Mouse (Mus musculus): Measurements from ENCODE around the gene Serpine3. TPM values are rescaled to one million over a fixed set of nuclear protein-coding genes. Genes with fewer than 3 reads are reported as not detected.
A peak's percentile ranks its signal among the peaks of the same experiment; 100 is the strongest.
"Not testable (repeated sequence)": the region's sequence is repeated elsewhere in the genome, so short reads cannot be mapped to it uniquely, and the experiment has no call there.

Gene Serpine3
- total RNA-seq (2021): under 1 TPM in 1 of 2 experiments, not detected in 1; 0.25 TPM

DNA sequence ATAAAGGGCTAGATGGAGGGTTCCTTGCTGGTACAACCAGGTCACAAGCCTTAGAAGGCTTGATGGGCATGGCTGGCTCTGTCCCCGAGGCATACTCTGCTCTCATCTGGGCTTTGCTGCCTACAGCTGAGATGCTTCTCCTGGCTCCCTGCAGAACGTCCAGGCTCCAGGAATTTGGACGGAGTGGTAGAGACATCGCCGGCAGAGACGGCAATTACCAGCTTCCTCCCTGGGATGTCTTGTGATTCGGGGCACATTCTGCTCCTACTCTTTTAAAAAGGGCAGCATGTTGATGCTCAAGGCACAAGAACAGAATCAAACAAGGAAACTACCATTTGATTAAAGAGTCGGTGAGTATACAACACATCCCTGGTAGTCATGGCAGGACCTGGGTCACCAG lies at the start of gene Serpine3:
Gene Serpine3 (plus strand): TSS at position 301 of the 400 bp plus-strand sequence.
- no peak for DNase-seq

DNA sequence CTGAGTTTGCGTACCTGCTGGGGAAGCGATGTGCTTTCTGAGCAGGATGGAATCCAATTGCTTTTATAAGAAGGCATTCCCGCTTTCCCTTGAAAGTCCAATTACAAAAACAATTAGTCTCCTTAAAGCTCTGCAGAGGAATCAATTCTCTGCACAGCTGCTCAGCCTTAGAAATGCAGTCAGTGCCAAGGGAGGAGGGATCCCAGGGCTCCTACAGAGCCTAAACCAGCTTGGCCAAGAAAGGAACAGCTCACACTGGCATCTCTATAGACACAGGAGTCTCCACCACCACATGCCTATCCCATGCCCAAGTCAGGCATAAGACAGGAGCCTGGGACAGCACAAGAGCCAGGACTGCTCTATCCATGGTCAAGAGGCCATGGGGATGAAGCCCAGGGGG lies 41.1 kb upstream of the Serpine3 start:
- DNase-seq: no peak

DNA sequence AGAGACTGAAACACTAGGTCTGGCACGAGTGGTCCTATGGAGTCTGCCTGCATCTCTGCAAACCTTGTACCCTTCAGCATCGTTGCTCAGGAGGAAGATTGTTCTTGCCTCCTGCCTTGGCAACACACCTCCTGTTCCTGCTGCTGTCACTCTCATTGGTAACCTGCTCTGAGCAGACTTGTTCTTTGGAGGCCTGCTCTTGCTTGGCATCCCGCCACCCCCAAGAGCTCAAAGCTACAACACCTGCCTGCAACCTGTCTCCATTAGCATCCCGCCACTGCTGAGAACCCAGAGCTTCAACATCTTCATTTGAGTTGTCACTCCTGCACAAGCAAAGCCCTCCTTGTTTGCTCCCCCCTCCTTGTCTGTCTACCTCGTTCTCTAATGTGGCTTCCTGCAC lies 35.5 kb upstream of the Serpine3 start:
- DNase-seq: no peak

DNA sequence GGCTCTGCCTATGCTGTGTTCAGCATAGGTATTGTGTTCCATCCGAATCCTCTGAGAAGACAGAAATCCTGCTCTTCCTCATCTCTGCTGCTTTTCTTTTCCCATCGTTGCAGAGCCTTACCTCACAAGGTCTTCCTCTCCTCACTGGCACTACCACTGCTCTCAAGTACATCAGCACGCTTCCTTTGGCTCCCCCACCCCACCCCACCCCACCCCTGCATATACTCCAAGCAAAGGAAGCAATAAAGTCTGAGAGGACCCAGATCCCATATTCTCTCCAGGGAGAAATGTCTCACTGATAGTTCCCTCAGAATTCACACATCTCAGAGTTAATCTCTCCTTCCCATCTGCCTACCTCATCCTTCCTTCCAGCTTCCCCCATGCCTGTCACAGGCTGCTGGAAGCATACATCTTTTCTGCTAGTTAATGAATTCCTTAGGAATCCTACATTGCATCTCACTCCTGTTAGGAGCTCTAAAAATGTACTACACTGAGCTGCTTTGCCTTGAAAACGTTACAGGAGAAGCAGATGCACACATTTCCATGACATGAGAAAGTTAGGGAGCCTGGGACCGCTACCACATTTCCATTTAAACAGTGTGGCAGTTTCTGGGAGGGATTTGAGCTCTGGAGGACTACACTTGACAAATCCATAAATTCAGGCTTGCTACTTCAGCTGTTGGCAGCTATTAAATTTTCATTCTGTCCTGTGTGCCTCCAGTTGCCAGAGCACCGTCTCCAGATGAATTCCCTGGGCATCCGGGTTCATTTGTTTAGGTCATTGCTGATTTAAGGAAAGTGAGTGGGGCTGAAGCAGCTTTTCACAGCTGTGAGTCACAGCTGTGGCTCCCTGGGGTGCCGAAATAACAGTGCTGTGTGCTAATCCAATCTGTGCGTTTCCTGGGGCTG lies 25.8 kb upstream of the Serpine3 start:
- DNase-seq: peak in 1 of 2 experiments; percentile 7

DNA sequence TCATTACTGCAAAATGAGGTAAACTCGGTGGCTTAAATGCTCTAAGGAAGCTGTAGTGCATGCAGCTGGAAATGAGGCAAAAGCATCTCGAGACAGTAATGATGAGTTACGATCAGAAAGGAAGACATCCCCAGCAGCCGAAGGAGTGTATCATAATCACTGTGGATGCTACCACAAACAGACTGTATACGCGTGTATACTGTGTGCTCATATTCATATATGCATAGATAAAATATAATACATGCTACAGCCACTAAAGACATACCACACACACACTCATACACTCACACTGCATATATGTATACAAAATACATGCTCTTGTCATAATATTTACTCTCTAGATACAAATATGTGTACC lies 25.1 kb upstream of the Serpine3 start:
- DNase-seq: no peak

DNA sequence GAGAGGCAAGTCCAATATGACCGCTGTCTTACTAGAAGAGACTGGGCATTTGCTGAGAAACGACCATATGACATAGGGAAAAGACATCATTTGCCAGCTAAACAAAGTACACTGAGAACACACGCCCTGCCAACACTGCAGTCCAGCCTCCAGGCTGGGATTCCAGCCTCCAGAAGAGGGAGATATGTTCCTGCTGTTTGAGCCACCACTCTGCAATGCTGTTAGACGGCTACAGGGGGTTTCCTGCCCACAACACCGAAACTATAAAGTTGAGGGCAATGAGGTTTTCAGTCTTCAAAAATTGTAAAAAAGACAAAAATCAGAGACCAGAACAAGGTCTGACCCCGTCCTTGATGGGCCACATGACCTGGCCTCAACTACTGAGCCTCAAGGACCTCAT lies 24.4 kb upstream of the Serpine3 start:
- no peak for DNase-seq

DNA sequence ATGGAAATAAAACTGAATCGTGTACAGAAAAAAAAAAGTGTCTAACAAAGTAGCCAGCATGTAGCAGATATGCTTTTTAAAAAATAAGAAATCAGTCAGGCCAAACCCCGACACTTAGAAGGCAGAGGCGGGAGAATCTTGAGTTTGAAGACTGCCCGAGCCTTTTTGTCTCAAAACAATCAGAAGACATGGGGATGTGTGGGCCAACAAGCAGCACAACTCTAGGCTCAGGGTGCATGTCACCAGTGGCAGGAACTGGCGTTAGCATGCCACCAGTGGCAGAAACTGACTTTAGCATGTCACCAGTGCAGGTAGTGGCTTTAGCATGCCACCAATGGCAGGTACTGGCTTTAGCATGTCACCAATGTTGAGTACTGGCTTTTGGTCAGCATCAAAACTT lies 23.9 kb upstream of the Serpine3 start:
- DNase-seq: no peak

DNA sequence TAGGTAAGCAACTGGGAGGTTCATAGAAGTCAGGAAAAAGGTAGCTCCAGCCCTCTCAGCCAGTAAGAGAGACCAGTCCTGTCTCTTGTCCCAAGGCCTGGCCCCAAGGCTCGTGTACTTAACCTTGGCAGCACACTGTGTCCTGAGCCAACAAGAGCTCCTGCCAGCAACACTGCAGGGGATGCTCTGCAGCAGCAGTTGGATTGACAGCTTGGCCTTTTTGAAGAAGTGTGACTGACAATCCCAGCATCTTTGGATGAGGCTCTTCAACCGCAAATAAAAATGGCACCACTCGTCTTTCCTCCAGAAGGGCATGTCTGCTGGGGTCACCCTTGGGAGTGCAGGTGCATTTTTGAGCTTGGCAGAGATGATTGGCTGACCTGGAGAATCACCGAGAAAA lies 23.1 kb upstream of the Serpine3 start:
- no peak for DNase-seq

DNA sequence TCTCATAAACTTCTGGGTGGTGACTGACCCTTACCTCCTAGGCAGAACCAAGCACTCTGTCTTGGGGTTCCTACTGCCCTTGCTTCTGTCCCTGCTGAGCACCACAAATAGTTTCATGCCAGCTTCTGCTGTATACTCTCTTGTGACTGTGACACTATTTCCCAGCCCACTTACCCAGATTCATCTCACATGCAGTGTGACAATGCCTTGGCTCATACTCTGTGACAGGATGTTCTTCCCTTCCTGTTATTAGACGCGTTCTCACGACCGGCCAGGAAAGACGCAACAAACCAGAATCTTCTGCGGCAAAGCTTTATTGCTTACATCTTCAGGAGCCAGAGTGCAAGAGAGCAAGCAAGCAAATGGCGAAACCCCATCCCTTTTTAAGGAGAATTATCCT lies 21.1 kb upstream of the Serpine3 start:
- not testable (repeated sequence) for DNase-seq

DNA sequence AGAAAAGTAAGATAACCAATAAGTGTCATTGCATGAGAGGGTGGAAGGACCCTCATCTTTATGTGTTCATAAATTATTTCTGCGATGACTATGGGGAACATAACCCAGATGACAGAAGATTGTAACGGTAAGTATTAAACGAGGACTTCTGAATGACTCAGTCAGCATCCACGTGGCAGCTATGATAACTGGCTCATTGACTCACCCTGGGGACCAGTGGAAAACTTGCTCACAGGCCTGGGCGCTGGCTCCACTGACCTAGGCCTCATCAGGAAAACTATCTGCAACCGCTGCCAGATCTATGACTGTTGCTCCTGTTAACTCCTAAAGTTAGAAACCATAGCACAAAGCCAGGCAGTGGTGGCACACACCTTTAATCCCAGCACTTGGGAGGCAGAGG lies 15.1 kb upstream of the Serpine3 start:
- no peak for DNase-seq

DNA sequence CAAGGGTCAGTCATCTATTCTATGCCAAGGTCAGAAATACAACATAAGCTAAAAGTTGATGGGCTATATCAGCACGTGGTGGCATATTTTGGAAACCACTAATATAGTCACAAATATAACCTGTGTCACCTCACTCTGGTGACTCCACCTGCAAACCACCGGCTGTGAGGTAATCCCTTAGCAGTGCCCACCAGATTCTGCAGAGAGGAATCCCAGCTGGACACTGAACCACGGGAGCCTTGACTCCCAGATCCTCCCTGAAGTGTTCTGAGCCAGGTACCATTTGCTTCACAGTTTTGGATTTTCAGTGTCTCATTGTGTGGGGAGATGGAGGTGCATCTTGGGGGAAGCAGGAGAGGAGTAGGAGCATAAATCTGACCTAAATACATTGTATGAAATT lies 13.1 kb upstream of the Serpine3 start:
- DNase-seq: no peak

DNA sequence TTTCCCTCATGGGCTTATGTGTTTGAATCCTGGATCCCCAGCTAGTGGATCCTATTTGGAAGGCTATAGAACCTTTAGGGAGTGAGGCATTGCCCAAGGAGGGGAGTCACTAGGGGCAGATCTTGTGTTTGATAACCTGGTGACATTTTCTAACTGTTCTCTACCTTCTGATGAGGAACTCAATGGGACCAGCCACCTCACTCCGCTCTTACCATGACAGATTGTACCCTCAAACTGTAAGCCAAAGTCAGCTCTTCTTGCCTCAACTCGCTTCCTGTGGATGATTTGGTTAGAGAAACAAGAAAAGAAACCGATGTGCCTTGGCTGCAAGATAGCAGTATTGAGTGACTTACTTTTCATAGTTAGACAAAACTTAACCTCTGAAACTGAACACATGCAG lies 11.7 kb upstream of the Serpine3 start:
- no peak for DNase-seq

DNA sequence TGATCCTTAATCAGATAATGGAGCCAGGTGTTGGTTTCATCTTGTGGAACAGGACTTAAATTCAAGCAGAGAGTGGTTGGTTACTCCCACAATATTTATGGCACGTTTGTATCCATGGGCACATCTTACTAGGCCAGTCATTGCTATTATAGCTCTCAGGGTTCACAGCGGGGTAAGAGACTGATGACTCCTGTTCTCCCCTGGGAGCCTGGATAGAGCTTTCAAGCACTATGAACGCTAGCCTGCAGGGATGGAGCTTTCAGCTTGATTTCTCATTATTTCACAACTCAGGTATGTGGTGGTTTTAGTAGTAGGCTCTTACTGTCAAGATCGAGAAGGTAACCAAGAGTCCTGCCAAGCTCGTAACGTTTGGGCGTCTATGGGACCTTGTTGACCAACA lies 7.5 kb upstream of the Serpine3 start:
- DNase-seq: no peak

DNA sequence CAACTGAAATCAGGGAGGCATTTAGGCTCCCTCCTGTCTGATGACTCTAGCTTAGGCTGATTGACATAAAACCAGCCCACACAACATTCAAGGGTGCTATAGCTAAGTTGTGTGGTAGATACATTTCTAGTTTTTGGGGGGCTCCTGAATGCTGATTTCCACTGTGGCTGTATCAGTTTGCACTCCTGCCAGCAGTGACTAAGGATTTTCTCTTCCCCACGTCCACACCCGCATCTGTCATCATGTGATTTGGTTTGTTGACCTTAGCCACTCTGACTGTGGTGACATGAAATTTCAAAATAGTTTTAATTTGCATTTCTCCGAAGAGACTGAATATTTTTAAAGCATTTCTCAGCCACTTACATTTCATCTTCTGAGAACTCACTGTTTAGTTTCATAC lies 6.0 kb upstream of the Serpine3 start:
- no peak for DNase-seq

DNA sequence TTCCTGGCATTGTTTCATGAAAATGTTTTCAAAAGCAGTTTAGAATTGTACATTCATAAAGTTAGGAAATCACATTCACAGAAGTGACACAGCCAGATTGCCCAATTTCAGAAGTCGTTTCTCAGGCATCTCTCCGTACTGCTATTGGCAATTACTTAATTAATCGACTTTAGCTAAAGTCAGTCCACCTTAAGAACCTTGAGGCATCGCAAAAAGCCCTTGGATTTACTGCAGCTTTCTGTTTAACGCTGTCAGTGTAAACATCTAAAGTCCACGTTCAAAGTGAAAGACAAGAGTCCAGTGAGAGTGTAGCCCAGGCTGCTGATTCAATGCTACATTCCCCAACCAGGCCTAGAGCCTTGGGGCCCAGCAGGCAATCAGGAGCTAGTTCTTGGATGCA lies 1.1 kb upstream of the Serpine3 start:
- DNase-seq: no peak

DNA sequence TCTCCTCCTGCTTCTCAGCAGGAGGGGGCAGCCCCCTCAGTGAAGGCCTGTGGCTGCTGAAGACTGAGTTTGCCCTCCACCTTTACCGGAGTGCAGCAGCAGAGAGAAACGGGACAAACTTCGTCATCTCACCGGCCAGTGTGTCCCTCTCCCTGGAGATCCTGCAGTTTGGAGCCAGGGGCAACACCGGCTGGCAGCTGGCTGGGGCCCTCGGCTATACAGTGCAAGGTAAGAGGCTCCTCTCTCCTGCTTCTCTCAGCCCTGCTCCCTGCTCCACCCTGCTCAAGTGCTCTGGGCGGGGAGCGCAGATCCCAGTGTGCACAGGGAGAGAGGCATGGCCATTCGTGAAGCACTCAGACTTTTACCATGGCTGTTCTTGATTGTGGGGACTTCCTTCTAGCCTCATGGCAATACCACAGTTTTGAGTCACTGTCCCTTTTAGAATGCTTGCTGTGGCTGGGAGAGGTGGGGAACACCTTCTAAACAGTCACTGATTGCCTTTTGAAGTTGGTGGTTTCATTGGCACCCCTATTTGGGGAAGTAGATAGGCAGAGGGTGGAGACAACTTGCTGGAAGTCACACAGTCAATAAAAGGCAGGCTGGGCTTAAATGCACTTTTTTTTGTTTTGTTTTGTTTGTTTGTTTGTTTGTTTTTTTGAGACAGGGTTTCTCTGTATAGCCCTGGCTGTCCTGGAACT lies 1.7 kb downstream of the Serpine3 start:
- no peak for DNase-seq

DNA sequence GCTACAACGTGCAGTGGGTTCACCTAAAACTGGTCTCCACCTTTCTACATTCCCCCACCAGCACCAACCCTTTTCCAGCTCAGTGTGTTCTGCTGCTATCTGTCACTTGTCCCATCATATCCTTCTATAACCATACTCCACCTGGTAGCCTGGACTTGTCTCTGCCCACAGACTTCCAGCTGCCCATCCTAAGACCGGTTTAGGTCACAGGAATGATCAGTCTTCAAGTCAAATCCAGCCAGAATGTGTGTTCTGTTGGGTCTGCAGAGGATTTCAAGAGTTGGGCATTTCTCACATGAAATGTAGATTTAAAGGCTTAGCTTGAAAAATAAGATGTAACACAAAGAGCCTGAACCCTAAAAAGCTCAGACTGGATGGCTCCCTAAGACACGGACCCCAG lies 10.2 kb downstream of the Serpine3 start:
- no peak for DNase-seq

DNA sequence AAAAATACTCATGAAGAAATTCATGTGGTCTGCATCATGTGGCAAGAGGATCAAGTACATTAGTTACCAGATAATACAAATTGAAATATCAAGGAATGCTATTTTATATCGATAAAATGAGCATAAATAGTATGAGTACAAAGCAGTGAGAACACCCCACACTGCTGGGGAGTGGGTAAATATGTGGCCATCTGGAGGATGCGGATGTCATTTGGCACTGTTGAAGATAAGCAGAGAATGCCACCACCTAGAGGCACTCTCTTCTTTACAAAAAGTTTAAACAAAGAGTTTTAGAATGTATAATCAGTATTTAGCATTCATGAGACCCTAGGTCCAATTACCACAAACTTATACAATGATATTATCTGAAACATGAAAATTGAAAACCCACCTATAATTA lies 54.7 kb downstream of the Serpine3 start:
- peak; percentile 18 to 21 for DNase-seq

DNA sequence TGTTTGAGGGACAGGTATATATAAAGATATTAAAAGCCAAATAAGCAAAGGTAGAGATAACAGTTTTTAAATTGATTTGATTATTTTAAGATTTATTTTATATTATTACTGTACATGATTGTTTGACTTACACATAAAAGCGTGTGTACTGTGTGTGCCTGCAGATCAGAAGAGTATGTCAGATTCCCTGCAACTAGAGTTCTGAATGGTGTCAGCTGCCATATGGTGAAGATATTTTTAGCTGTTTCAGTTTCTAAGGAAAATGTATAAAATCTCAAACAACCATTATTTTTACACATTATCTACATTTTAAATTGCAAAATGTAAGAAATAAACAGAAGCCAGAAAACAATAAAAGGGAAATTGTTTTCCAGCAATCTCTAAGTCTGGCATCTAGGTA lies 58.2 kb downstream of the Serpine3 start:
- DNase-seq: no peak

DNA sequence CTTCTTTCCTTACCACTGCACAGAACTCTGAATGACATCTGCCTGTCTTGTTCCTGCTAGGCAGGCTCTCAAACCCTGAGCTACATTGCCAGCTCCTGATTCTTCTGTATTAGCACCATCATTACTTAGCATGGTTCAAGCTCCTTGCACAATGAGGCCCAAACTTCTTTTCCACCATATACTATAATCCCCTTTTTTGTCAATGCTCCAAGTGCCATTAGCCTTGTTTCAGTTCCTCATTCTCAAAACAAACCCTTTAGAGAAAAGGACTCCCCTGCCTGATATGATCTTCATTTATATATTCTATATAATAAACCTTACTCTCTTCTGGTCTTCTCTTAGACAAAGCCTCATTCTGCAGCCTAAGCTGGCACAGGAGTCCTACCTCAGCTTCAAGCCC lies 61.1 kb downstream of the Serpine3 start:
- no peak for DNase-seq

DNA sequence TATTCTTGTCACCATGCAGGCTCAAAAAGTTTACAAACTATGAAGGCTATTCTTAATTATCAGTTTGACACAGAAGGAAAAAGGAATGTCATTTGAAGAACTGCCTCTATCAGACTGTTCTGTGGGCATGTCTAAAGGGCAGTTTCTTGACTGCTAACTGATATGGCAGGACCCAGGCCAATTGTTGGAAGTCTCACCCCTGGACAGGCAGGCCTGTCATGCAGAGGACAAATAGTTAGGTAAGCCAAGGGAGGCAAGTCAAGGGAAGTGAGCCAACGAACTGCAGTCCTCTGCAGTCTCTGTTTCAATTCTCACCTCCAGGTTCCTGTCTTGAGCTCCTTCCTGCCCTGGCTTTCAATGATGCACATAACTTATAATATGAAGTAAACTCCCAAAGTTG lies 68.4 kb downstream of the Serpine3 start:
- no peak for DNase-seq

DNA sequence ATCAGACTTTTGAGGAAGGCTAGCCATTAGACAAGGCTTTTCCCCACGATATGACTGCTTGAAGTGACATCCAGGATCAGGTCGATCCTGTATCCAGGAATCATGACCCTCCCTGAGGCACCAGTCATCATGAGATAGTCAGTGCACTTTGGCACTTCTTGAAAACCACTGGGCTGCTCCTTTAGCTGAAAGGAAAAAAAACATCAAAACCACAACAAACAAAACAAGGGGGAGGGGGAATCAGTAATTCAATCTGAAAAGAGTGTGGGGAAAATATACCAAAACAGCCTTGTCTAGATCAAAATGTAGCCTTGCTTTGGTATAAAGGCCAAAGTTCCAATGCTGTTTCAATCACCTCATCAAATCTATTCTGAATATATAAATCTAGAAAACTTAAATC lies 70.2 kb downstream of the Serpine3 start:
- DNase-seq: no peak

DNA sequence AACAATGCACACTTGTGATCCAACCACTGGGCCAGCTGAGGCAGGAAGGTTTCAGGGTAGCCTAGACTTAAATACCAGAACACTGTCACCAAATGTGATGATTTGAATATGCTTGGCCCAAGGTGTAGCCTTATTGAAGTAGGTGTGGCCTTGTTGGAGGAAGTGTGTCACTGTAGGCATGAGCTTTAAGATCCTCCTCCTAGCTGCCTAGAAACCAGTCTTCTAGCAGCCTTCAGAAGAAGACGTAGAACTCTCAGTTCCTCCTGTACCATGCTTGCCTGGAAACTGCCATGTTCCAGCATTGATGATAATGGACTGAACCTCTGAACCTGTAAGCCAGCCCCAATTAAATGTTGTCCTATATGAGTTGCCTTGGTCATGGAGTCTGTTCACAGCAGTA lies 72.2 kb downstream of the Serpine3 start:
- DNase-seq: no peak

Measured in layer of hippocampus, postnatal 36 days (tissue).